Mouse (Mus musculus): ENCODE data around the gene Cep350.

Gene Cep350

DNA sequence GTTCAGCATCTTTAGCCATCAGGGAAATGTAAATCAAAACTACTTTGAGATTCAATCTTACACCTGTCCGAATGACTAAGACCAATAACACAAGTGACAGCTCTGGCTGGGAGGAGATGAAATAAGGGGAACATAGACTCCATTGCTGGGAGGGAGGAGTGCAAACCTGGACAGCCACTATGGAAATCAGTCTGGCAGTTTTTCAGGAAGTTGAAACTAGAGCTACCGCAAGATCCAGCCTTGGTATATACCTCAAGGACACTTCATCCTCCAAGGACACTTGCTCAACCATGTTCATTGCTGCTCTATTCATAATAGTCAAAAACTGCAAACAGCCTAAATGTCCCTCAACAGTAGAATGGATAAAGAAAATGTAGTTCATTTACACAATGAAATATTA, 23.9 kb downstream of the Cep350 start:
- no peak for TF ChIP-seq GATA4 (IDR thresholded peaks at IDR 0.05; ENCODE audit: insufficient replicate concordance, low read length)

DNA sequence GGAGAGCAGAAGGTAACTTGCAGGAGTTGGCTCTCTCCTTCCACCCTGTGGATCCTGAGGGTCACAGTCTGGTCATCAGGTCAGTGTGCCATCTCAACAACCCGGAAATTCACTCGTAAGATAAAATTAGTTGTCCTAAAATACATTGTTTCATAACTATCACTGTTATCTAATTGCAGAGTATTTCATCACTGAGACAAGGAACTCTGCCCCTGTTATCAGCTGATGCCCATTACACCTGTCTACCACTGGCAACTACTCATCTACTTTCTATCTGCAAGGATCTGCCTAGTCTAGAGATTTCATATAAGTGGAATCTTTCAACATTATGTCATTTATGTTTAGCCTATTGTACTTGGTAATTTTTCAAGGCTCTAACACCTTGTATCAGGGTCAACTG, 28.7 kb downstream of the Cep350 start:
- TF ChIP-seq GATA4 (IDR thresholded peaks at IDR 0.05; ENCODE audit: insufficient replicate concordance, low read length) = peak; percentile 59; the same call in 1 of the 2 replicates

DNA sequence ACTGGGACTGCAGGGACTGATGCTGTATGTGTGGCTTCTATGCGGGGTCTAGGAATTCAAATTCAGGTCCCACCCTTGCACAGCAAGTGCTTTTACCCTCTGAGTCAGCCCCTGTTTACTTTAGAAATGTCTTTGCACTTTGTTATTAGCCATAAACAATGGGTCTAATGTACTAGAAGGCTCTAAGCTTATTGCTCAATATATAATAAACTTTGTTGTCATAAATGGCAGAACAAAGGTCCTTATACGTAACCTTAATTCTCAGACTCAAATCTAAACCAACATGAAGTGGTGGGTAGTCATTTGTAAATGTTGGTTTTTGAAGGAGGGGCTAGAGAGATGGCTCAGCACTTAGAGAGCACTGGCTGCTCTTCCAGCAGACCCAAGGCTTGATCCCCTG, 35.6 kb downstream of the Cep350 start:
- no peak for TF ChIP-seq GATA4 (IDR thresholded peaks at IDR 0.05; ENCODE audit: insufficient replicate concordance, low read length)

DNA sequence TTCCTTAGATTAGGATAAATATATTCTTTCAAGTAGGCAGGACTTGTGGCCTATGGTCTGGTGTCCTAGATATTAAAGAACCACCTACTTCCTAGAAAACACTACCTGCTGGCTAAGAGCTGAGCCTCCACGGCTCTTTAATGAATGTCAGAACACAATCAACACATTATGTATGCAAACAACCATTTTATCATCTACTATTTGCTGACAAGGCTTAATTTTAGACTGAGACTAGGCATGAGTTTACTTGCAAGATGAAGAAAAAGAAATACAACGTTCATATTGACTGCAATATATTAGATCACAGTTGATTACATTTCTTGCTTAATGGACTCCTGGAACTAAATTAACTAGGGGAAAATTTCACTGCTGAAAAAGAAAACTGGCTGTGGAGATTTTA, 38.4 kb downstream of the Cep350 start:
- no peak for TF ChIP-seq GATA4 (IDR thresholded peaks at IDR 0.05; ENCODE audit: insufficient replicate concordance, low read length)

DNA sequence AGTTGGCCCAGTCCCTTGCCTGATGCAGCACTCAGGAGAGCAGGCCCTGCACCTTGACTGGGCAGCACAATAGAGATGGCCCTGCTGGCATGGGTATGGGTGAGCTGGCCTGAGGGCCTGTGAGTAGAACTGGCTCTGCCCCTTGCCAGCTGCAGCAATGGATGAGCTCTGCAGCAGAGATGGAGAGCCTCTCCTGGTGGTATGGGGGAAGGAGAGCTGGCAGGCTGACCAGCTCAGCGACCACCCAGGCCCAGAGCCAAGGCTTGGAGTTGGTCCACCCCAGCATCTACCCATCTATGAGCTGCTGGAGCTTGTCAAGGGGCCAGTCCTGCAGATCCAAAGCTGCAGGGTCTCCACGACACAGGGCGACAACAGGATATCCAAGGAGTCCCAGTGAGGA, 69.5 kb downstream of the Cep350 start:
- no peak for TF ChIP-seq GATA4 (IDR thresholded peaks at IDR 0.05; ENCODE audit: insufficient replicate concordance, low read length)

DNA sequence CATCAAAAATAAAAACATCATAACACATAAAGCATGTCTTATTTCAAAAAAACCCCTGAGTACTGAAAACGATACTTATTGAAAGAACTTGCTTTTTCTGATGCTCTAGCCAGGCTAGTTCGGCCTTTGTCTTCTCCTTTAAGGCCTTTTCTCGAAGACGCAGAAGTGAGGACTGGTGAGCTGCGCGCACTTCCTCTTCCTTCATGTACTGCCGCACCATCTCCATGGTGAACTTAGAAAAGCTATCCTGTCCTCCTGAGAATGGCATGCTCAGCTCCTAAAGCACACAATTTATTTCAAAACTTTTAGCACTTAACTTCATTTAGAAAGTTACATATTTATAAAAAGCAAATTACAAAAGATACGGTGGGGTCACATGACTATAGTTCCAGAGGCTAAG, 71.7 kb downstream of the Cep350 start:
- no peak for TF ChIP-seq GATA4 (IDR thresholded peaks at IDR 0.05; ENCODE audit: insufficient replicate concordance, low read length)

DNA sequence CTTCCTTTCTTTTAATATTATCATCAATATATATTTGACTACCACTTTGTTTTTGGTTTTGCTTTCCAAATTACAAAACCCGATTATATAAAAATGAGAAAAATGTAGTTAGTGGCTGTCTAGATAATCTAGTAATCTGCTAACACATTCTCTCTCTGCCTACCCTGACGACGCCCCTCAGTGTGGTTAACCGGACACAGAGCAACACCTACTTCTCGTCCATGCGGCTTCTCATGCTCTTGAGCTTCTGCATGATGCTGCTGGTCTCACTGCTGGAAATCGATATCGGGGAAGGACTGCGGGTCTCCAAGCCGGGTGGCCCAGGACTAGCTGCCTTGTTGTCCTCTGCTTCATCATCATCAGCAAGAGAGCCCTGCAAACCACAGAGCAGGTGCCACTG, 78.7 kb downstream of the Cep350 start:
- no peak for TF ChIP-seq GATA4 (IDR thresholded peaks at IDR 0.05; ENCODE audit: insufficient replicate concordance, low read length)

DNA sequence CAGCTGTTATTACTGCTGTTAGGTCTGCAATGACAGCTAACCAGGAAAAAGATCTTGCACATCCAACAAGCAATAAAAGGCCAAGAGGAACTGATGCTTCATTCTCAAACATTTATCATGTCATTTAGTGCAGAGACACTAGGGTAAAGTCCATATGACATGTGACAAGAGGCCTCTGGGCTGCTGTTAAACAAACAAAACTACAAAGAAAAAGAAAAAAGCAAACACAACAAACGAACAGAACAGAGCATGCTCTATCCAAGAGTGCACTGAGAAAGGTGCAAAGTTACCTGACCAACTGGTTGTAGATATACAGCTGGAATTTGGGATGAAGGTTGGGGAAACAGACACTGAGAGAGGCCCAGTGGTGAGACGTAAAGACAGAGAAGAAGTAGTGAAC, 86.2 kb downstream of the Cep350 start:
- TF ChIP-seq GATA4 (IDR thresholded peaks at IDR 0.05; ENCODE audit: insufficient replicate concordance, low read length) = no peak

DNA sequence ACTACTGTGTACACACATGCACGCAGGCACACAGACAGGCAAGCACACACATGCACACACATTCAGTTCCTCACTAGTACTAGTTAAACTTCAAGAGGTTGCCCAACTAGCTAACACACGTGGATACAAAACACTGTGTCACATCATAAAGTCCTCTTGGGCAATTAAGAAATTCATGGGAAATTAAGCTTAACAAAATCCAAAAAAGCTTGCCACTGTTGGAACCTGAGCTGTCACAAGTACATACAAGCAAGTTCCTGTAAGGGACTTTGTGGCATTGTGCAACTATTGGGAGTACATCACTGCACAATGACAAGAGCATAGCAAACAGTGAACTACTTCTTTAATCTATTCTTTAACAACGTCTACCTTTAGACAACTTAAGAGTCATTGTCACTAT, 93.5 kb downstream of the Cep350 start:
- TF ChIP-seq GATA4 (IDR thresholded peaks at IDR 0.05; ENCODE audit: insufficient replicate concordance, low read length) = no peak

DNA sequence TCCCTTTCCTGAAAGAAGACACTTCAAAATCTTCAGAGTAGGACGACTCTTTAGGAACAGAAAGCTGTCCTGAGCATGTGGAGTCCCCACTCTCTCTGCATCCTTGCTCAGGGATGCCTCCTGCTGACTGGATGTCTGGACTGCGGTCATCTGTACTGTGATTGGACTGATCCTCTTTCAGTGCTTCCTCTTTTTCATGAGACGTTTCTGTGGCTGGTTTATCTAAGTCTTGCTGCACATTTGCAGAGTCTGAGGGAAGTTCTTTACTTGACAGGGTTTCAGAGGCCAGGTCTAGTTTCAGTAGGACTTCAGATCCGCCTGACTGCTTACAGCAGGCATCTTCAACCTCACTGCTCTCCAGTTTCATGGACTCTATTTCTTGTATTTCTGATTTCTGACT, 110.1 kb downstream of the Cep350 start:
- TF ChIP-seq GATA4 (IDR thresholded peaks at IDR 0.05; ENCODE audit: insufficient replicate concordance, low read length) = no peak

DNA sequence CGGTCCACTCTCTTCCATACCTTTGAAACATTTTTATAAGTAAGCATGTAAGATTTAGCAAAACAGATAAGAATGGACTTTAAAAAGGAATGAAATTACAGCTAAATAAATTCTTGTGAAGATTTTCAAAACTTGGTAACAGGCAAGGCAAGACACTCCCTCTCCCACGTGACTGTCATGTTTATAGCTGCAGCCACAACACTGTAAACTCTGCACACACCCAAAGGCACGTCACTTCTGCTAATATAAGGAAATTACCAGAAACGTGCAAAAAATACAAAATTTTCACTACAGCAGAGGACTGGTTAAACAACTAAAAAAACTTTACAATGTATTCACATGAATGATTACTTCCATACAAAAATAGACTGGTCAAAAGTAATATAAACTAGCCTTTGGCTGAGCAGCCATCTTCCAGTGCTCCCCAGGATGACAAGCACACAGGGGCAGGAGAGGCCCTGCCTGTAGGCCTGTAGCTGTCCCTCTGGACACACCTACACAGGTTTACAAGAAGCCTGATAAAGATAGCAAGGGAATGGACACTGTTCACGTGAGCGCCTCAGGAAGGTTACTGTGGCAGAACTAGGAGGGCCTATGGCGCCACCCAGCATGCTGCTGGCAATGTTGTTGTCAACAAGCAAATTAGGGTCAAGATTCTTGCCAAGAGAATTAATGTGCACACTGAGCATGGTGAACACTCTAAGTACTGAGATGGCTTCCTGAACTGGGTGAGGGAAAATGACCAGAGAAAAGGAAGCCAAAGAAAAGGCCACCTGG, 117.9 kb downstream of the Cep350 start:
- no peak for TF ChIP-seq GATA4 (IDR thresholded peaks at IDR 0.05; ENCODE audit: insufficient replicate concordance, low read length)

DNA sequence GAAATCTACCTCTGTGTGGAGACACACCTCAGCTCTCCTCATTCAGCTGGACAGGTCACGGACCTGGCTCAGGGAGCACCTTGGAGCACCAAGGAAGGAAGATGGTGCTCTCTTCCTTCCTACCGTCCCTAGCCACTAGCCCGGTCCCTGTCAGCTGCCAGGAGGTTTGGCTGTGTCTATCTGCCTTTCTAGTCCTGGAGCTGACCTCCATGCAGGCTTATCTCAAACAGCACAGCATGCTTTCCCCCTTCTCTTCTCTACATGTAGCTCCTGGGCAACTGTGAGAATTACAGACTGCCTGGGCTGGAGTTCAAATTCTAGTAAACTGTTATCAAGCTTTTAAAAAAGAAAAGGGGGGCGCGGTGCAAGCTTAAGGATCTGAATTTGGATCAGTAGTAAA, 120.0 kb downstream of the Cep350 start:
- no peak for TF ChIP-seq GATA4 (IDR thresholded peaks at IDR 0.05; ENCODE audit: insufficient replicate concordance, low read length)

DNA sequence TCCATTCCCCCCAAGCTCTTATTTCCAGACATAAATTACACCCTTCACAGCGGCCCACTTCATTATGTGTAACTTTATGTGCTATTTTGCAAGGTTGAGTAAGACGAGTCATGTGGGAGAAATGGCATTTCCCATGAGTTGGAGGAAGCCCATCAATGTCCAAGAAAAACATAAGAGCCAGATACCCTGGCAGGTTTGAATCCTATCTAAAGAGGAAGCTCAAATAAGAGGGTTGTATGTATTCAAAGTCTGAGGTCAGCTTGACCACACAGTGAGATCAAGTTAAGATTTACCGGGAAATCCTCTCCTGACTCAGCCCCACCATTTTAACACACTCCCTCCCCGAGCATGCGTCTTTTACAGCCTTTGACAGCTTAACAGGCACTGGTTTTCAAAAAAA, 128.8 kb downstream of the Cep350 start:
- TF ChIP-seq GATA4 (IDR thresholded peaks at IDR 0.05; ENCODE audit: insufficient replicate concordance, low read length) = no peak

DNA sequence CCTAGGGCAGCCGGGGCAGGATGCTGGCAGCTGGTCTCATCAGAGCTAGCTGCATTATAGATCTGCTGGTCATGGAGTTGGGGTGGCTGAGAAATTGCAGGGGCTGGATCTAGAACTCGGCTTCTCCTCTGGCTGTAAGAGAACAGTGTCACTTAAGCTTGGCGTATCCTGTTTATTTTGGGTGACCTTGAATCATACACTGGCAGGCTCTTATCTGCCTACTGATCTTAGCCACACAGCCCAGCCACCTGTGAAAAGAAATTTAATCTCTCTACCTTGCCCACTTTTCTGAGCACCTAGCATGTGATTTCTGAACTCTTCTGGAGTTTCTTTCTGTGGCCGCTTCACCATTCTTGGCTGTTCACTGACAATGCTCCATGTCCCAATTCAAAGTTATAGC, 129.5 kb downstream of the Cep350 start:
- TF ChIP-seq GATA4 (IDR thresholded peaks at IDR 0.05; ENCODE audit: insufficient replicate concordance, low read length) = peak; percentile 95

DNA sequence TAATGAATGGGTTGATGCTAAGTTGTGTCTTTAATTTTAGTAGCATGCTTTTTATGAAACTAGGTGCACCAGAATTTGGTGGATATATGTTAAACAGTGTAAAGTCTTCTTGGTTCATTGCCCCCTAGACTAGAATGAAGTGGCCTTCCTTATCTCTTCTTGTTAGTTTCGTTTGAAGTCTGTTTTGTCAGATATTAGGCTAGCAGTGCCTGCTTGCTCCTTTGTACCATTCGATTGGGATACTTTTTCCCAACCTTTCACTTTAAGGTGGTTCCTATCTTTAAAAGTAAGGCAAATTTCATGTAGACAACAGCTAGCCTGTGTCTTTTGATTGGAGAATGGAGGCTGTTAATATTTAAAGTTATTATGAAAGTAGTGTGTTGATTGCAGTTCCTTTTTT, 137.4 kb downstream of the Cep350 start:
- TF ChIP-seq GATA4 (IDR thresholded peaks at IDR 0.05; ENCODE audit: insufficient replicate concordance, low read length) = no peak

DNA sequence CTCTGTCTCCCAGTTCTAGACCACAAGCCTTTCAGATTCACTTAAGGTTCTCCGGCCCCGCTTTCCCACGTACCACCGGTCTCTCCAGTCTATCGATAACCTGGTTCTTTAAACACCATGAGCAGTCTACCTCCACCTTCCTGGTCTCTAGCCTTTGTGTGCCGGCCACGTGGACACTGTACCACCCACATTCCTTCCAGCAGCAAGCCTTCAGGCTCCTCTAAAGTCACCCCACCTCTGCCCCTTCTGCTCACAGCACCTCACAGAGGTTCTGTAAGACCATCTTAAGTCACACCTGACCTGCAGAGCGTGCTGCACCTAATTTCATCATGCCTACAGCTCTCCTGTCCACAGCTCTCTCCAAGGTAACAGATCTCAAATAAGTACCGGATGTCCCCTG, 139.4 kb downstream of the Cep350 start:
- TF ChIP-seq GATA4 (IDR thresholded peaks at IDR 0.05; ENCODE audit: insufficient replicate concordance, low read length) = no peak

DNA sequence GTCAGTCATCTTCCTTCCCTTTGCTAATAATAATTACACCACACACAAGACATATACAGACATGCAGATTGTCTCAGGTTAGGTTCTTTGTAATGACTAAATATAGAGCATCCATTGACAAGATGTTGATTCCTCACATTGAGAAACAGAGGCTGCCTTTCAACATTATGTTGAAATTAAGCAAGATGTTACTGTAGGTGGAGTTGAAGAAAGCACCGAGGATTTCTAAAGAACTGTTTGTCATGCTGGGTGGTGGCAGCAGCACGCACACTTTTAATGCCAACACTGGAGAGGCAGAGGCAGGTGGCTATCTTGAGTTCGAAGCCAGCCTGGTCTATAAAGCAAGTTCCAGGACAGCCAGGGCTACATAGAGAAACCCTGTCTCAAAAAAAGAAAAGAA, 141.1 kb downstream of the Cep350 start:
- TF ChIP-seq GATA4 (IDR thresholded peaks at IDR 0.05; ENCODE audit: insufficient replicate concordance, low read length) = no peak
